In the genomic region with DNA sequence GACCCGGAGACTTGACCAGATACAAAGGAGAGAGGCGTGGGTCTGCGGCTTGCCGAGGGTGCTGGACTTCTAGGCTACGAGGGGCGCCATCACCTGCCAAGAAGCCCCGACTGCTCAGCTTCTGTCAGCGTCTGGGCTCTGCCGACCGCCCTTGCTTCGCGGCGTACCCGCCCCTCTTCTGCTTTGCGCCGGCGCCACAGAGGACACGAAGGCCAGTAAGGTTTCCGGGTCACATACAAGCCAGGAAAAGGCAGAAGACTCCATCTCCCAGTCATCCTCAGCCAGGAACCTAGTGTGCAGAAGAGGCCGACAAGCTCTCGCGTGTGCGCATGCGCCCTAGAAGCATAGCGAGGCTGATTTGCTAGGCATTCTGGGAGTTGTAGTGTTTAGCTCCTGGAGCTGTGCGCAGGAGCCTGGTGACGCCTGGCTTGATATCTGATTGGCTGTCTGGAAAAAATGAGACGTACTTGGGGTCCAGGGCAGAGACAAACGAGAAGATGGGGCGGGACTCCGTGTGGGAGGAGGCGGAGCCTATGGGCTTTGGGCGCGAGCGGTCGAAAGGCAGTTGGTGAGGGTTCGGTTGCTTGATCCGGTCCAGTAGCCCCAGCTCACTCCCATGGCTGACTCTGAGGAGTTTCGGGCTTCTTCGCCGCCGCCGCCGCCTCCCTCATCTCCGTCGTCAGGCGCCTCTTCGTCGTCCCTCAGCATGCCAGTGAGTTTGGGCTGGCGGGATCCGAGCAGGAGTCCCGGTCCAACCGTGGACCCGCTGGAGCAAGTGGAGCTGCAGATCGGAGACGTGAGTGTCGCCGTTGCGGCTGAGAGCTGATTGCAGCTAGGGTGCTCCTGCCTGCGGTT, we compare ENCODE assay signal across 8 mouse cellular contexts. TPM values are rescaled to one million over a fixed set of nuclear protein-coding genes. Genes with fewer than 3 reads are reported as not detected.
DNase-seq lines count a peak whose midpoint lies in the region; ATAC-seq lines count a peak whose summit lies in the region.

4930579G24Rik (plus strand) TSS at position 519 of the 855 bp plus-strand sequence.

- peaks cover 21% of the 10 kb centered on the region for H3K36me3 ChIP-seq in hindbrain, embryonic 14.5 days (replicated peaks; ENCODE audit: control insufficient read depth, insufficient read depth)

- H3K4me3 ChIP-seq in hindbrain, embryonic 14.5 days (replicated peaks; ENCODE audit: low read length), result peak within 1 kb of the TSS; percentile 86

- H3K27ac ChIP-seq in hindbrain, embryonic 14.5 days, result peak within 1 kb of the TSS; percentile 79

- under 1% methylated on average over 58 of the region's 60 CpGs for WGBS in hindbrain, embryonic 14.5 days

- H3K4me1 ChIP-seq in hindbrain, embryonic 14.5 days (replicated peaks; ENCODE audit: control insufficient read depth, insufficient read depth, low read length), result peaks cover 11% of the 10 kb centered on the region

- H3K9ac ChIP-seq in hindbrain, embryonic 14.5 days, result peak within 1 kb of the TSS; percentile 80

- 0 out of 2 replicates have a peak, but pooled peaks cover 5% of the 10 kb centered on the region for H3K9me3 ChIP-seq in hindbrain, embryonic 14.5 days (ENCODE audit: control insufficient read depth, low read length)

- DNase-seq in R1 (ENCODE audit: low read depth, low spot score), result peak; percentile 100
- peak; percentile 95 to 96 for DNase-seq in cerebellum, postnatal 25 days
- peak; percentile 81 to 90 for DNase-seq in frontal cortex, postnatal 25 days (ENCODE audit: low spot score in 2 of 2)
- DNase-seq in hindbrain, embryonic 14.5 days (ENCODE audit: low spot score), result peak; percentile 98
- peak; percentile 94 to 97 for DNase-seq in layer of hippocampus, postnatal 36 days
- DNase-seq in lung, postnatal 36 days, result peak; percentile 99
- peak; percentile 100 for DNase-seq in retina, postnatal 1 day
- peak; percentile 88 to 94 for DNase-seq in urinary bladder, adult 18-20 months (ENCODE audit: low spot score in 2 of 2)

- peak within 1 kb of the TSS; percentile 78 for H3K4me2 ChIP-seq in hindbrain, embryonic 14.5 days (replicated peaks)

- no peaks in the 10 kb centered on the region for H3K27me3 ChIP-seq in hindbrain, embryonic 14.5 days (ENCODE audit: control insufficient read depth, insufficient read depth, low read length)

- ATAC-seq in hindbrain, embryonic 14.5 days (ENCODE audit: low FRiP score), result peak; percentile 99

RNA-seq across cellular contexts. Expression of gene 4930579G24Rik, which starts in this region (rescaled TPM):
- polyA plus RNA-seq in hindbrain, embryonic 14.5 days (2014; fragmentation: Nextera tagmentation; extraction: Ambion mirVana), result 6.2 and 7.6 TPM in 2 replicates
- total RNA-seq in layer of hippocampus, postnatal 36 days (2021), result 1 to 10 TPM; 1.1 to 1.9 TPM

Comparison
In these comparisons a context has a peak if more than half of its experiments do, and no peak if none do; other contexts are left out.
1. Peak in every context shown above with its lines: DNase-seq, ATAC-seq, H3K4me3 ChIP-seq and H3K27ac ChIP-seq.